In genomic region chr2:45693291-45694020, GRCm38 (mm10) we compare ENCODE assay signal across 17 mouse cellular contexts.
A peak's percentile ranks its signal among the peaks of the same experiment; 100 is the strongest.
DNase-seq lines count a peak whose midpoint lies in the region; ATAC-seq and TF ChIP-seq lines count a peak whose summit lies in the region.
"Had no signal": no experiment of that assay in that cellular context is flagged by ENCODE, and none has a peak within 500 bp of the region (broad histone marks: within the 10 kb centered on the region; RNA-seq: fewer than 3 reads in every experiment).

No protein-coding gene starts in this region.

- no peak for ATAC-seq in kidney, embryonic 15.5 days (replicated peaks; ENCODE audit: low FRiP score)
- no peak for ATAC-seq in midbrain, embryonic 13.5 days
- ATAC-seq: intestine, embryonic 15.5 days had no signal

- no peaks in the 10 kb centered on the region for H3K4me1 ChIP-seq in kidney, embryonic 15.5 days
- H3K4me1 ChIP-seq in kidney, adult 2 months (ENCODE audit: control insufficient read depth, insufficient read depth, low read length) = no peaks in the 10 kb centered on the region
- peaks cover 8% of the 10 kb centered on the region for H3K4me1 ChIP-seq in midbrain, embryonic 13.5 days (replicated peaks)
- H3K4me1 ChIP-seq in lung, adult 2 months (ENCODE audit: control insufficient read depth, insufficient read depth, low read length) = no peaks in the 10 kb centered on the region
- H3K4me1 ChIP-seq: intestine, embryonic 15.5 days; limb, embryonic 12.5 days; liver, embryonic 15.5 days had no signal

- no peak for TF ChIP-seq CTCF in kidney, adult 2 months (conservative IDR thresholded peaks at IDR 0.05; ENCODE audit: insufficient read depth, insufficient read length, low read depth, low read length)
- no peak for TF ChIP-seq CTCF in brain, embryonic 14.5 days (IDR thresholded peaks at IDR 0.05; ENCODE audit: borderline replicate concordance, extremely low read depth, insufficient read depth, insufficient read length)
- TF ChIP-seq CTCF in lung, adult 2 months (IDR thresholded peaks at IDR 0.05; ENCODE audit: insufficient read depth, low read length) = no peak

- H3K4me2 ChIP-seq in kidney, embryonic 15.5 days = no peak overlapping the region
- H3K4me2 ChIP-seq in midbrain, embryonic 13.5 days (replicated peaks) = 0 out of 2 replicates have a peak overlapping the region, but pooled peaks have one; percentile 15
- H3K4me2 ChIP-seq: intestine, embryonic 15.5 days; limb, embryonic 12.5 days; liver, embryonic 15.5 days had no signal

- no peak overlapping the region for H3K9ac ChIP-seq in kidney, embryonic 15.5 days
- no peak overlapping the region for H3K9ac ChIP-seq in midbrain, embryonic 13.5 days (replicated peaks)
- H3K9ac ChIP-seq: intestine, embryonic 15.5 days; limb, embryonic 12.5 days; liver, embryonic 15.5 days had no signal

- no peaks in the 10 kb centered on the region for H3K9me3 ChIP-seq in kidney, embryonic 15.5 days (replicated peaks)
- H3K9me3 ChIP-seq in midbrain, embryonic 13.5 days = no peaks in the 10 kb centered on the region
- H3K9me3 ChIP-seq: embryonic facial prominence, embryonic 10.5 days; intestine, embryonic 15.5 days; limb, embryonic 12.5 days; liver, embryonic 15.5 days had no signal

- H3K4me3 ChIP-seq in kidney, embryonic 15.5 days (replicated peaks) = no peak overlapping the region
- H3K4me3 ChIP-seq in kidney, adult 2 months (ENCODE audit: insufficient read depth, low read depth, low read length) = no peak overlapping the region
- no peak overlapping the region for H3K4me3 ChIP-seq in midbrain, embryonic 13.5 days (replicated peaks)
- H3K4me3 ChIP-seq in lung, adult 2 months (replicated peaks; ENCODE audit: extremely low read depth, low read depth, low read length) = no peak overlapping the region
- H3K4me3 ChIP-seq: embryonic facial prominence, embryonic 10.5 days; intestine, embryonic 15.5 days; limb, embryonic 12.5 days; liver, embryonic 15.5 days had no signal

- peak; percentile 15 for DNase-seq in gastrocnemius, adult 18-20 months (ENCODE audit: low spot score)
- no peak for DNase-seq in gastrocnemius, postnatal 10 days
- no peak for DNase-seq in kidney, adult 2 months
- peak; percentile 53 for DNase-seq in brain, embryonic 14.5 days (ENCODE audit: low read depth)
- DNase-seq in lung, adult 2 months = no peak
- DNase-seq: cerebellum, adult 9-11 months; gastrocnemius, postnatal 14 days; kidney, postnatal 36 days; layer of hippocampus, postnatal 36 days; right cerebral cortex, postnatal 25 days; thymus, adult 18-20 months had no signal

- TF ChIP-seq POLR2A in kidney, adult 2 months (IDR thresholded peaks at IDR 0.05; ENCODE audit: low read depth, low read length) = no peak
- no peak for TF ChIP-seq POLR2A in brain, embryonic 14.5 days (IDR thresholded peaks at IDR 0.05; ENCODE audit: borderline replicate concordance, extremely low read depth, insufficient read depth, insufficient read length, poor library complexity, severe bottlenecking)
- no peak for TF ChIP-seq POLR2A in lung, adult 2 months (IDR thresholded peaks at IDR 0.05; ENCODE audit: borderline replicate concordance, extremely low read depth, low read depth, low read length)

- WGBS in kidney, embryonic 15.5 days = 65% methylated on average over 8 of the region's 8 CpGs
- WGBS in kidney, adult 2 months = 80% methylated on average over 8 of the region's 8 CpGs
- WGBS in midbrain, embryonic 13.5 days = 15% methylated on average over 8 of the region's 8 CpGs
- 63% methylated on average over 8 of the region's 8 CpGs for WGBS in lung, adult 2 months

- no peaks in the 10 kb centered on the region for H3K27me3 ChIP-seq in kidney, embryonic 15.5 days
- H3K27me3 ChIP-seq in kidney, adult 2 months (replicated peaks; ENCODE audit: control insufficient read depth, insufficient read depth, low read length) = no peaks in the 10 kb centered on the region
- H3K27me3 ChIP-seq in midbrain, embryonic 13.5 days = no peaks in the 10 kb centered on the region
- H3K27me3 ChIP-seq: intestine, embryonic 15.5 days; limb, embryonic 12.5 days; liver, embryonic 15.5 days had no signal

- no peaks in the 10 kb centered on the region for H3K36me3 ChIP-seq in kidney, embryonic 15.5 days
- no peaks in the 10 kb centered on the region for H3K36me3 ChIP-seq in kidney, adult 2 months (ENCODE audit: control insufficient read depth, insufficient read depth, low read length)
- no peaks in the 10 kb centered on the region for H3K36me3 ChIP-seq in midbrain, embryonic 13.5 days
- H3K36me3 ChIP-seq: embryonic facial prominence, embryonic 10.5 days; intestine, embryonic 15.5 days; limb, embryonic 12.5 days; liver, embryonic 15.5 days had no signal

- H3K27ac ChIP-seq in kidney, embryonic 15.5 days = 0 out of 2 replicates have a peak overlapping the region, but pooled peaks have one; percentile 10
- no peak overlapping the region for H3K27ac ChIP-seq in kidney, adult 2 months (ENCODE audit: insufficient read depth, low read depth, low read length)
- H3K27ac ChIP-seq in midbrain, embryonic 13.5 days = no peak overlapping the region
- H3K27ac ChIP-seq: embryonic facial prominence, embryonic 10.5 days; intestine, embryonic 15.5 days; limb, embryonic 12.5 days; liver, embryonic 15.5 days had no signal

Comparison
In these comparisons a context has a peak if more than half of its experiments do, and no peak if none do; other contexts are left out.
1. DNase-seq: peak in gastrocnemius, adult 18-20 months (single experiment) and brain, embryonic 14.5 days (single experiment); none in gastrocnemius, postnatal 10 days (single experiment), kidney, adult 2 months (single experiment) and lung, adult 2 months (single experiment).